Mouse (Mus musculus): ENCODE measurements around the gene Utp18. TPM values are rescaled to one million over a fixed set of nuclear protein-coding genes. Genes with fewer than 3 reads are reported as not detected.
"Not testable (repeated sequence)": the region's sequence is repeated elsewhere in the genome, so short reads cannot be mapped to it uniquely, and the experiment has no call there.

Gene Utp18
- polyA plus RNA-seq (2014; fragmentation: Nextera tagmentation; extraction: Ambion mirVana): 33.1 and 34.5 TPM in 2 replicates

- Histone ChIP-seq H3K4me3 (ENCODE audit: low read depth, low read length) (peak within 1 kb of the TSS; percentile 71), H3K4me2 (ENCODE audit: low read depth, low read length) (peak within 1 kb of the TSS; percentile 69), H3K36me3 (ENCODE audit: control insufficient read depth, insufficient read depth, low read length) (peaks cover 5% of the 10 kb centered on the region; the same call in 1 of the 2 replicates), H3K27ac (ENCODE audit: low read depth, low read length) (peak within 1 kb of the TSS; percentile 92), H3K9me3 (ENCODE audit: control insufficient read depth, low read length) (no peaks in the 10 kb centered on the region), H3K27me3 (ENCODE audit: control insufficient read depth, insufficient read depth, low read length) (no peaks in the 10 kb centered on the region), H3K4me1 (ENCODE audit: control insufficient read depth, insufficient read depth, low read length) (peaks cover 25% of the 10 kb centered on the region), H3K9ac (replicated peaks; ENCODE audit: low read depth, low read length) (peak within 1 kb of the TSS; percentile 74)
- WGBS: 1% methylated on average over 66 of the region's 83 CpGs
- peak; percentile 97 for ATAC-seq (ENCODE audit: low read depth)
Measured at GRCm38 (mm10) chr11:93885572-93886410, at the start of gene Utp18, which contains the start of gene Mbtd1. Gene Utp18 (minus strand): TSS chr11:93885766. Gene Mbtd1 (plus strand): TSS chr11:93885852.

GRCm38 (mm10) chr11:93929106-93929505 lies 43.5 kb upstream of the Utp18 start:
- Histone ChIP-seq H3K27me3 (ENCODE audit: control insufficient read depth, insufficient read depth, low read length) (no peaks in the 10 kb centered on the region), H3K4me1 (ENCODE audit: control insufficient read depth, insufficient read depth, low read length) (no peaks in the 10 kb centered on the region), H3K9me3 (ENCODE audit: control insufficient read depth, low read length) (no peaks in the 10 kb centered on the region), H3K36me3 (ENCODE audit: control insufficient read depth, insufficient read depth, low read length) (peaks cover 40% of the 10 kb centered on the region), H3K4me2 (ENCODE audit: low read depth, low read length) (no peak overlapping the region), H3K27ac (ENCODE audit: low read depth, low read length) (no peak overlapping the region), H3K9ac (replicated peaks; ENCODE audit: low read depth, low read length) (no peak overlapping the region), H3K4me3 (ENCODE audit: low read depth, low read length) (no peak overlapping the region)
- ATAC-seq (ENCODE audit: low read depth): no peak

GRCm38 (mm10) chr11:93915019-93915418 lies 29.5 kb upstream of the Utp18 start:
- H3K36me3 ChIP-seq (ENCODE audit: control insufficient read depth, insufficient read depth, low read length): peaks cover 39% of the 10 kb centered on the region
- H3K27me3 ChIP-seq (ENCODE audit: control insufficient read depth, insufficient read depth, low read length); ATAC-seq (ENCODE audit: low read depth); H3K9me3 ChIP-seq (ENCODE audit: control insufficient read depth, low read length); H3K4me2 ChIP-seq (ENCODE audit: low read depth, low read length); H3K9ac ChIP-seq (replicated peaks; ENCODE audit: low read depth, low read length); H3K4me1 ChIP-seq (ENCODE audit: control insufficient read depth, insufficient read depth, low read length); H3K4me3 ChIP-seq (ENCODE audit: low read depth, low read length); H3K27ac ChIP-seq (ENCODE audit: low read depth, low read length): not testable (repeated sequence)
- WGBS: 97% methylated on average over 2 of the region's 2 CpGs

GRCm38 (mm10) chr11:93911603-93912002 lies 26.0 kb upstream of the Utp18 start:
- Histone ChIP-seq H3K4me1 (ENCODE audit: control insufficient read depth, insufficient read depth, low read length) (no peaks in the 10 kb centered on the region), H3K27me3 (ENCODE audit: control insufficient read depth, insufficient read depth, low read length) (no peaks in the 10 kb centered on the region), H3K9ac (replicated peaks; ENCODE audit: low read depth, low read length) (no peak overlapping the region), H3K4me2 (ENCODE audit: low read depth, low read length) (no peak overlapping the region), H3K36me3 (ENCODE audit: control insufficient read depth, insufficient read depth, low read length) (peaks cover 45% of the 10 kb centered on the region), H3K9me3 (ENCODE audit: control insufficient read depth, low read length) (no peaks in the 10 kb centered on the region), H3K27ac (ENCODE audit: low read depth, low read length) (no peak overlapping the region), H3K4me3 (ENCODE audit: low read depth, low read length) (no peak overlapping the region)
- no peak for ATAC-seq (ENCODE audit: low read depth)
- WGBS: 92% methylated on average over 3 of the region's 3 CpGs

- H3K36me3 ChIP-seq (ENCODE audit: control insufficient read depth, insufficient read depth, low read length): peaks cover 48% of the 10 kb centered on the region
Measured at GRCm38 (mm10) chr11:93908829-93909228, 23.3 kb upstream of the Utp18 start.

GRCm38 (mm10) chr11:93907839-93908238 lies 22.3 kb upstream of the Utp18 start:
- no peak overlapping the region for H3K4me2 ChIP-seq (ENCODE audit: low read depth, low read length)
- H3K36me3 ChIP-seq (ENCODE audit: control insufficient read depth, insufficient read depth, low read length): peaks cover 44% of the 10 kb centered on the region
- no peak overlapping the region for H3K27ac ChIP-seq (ENCODE audit: low read depth, low read length)
- ATAC-seq (ENCODE audit: low read depth): no peak
- 88% methylated on average over 3 of the region's 3 CpGs for WGBS
- no peak overlapping the region for H3K4me3 ChIP-seq (ENCODE audit: low read depth, low read length)
- H3K4me1 ChIP-seq (ENCODE audit: control insufficient read depth, insufficient read depth, low read length): no peaks in the 10 kb centered on the region
- H3K9me3 ChIP-seq (ENCODE audit: control insufficient read depth, low read length): no peaks in the 10 kb centered on the region
- no peak overlapping the region for H3K9ac ChIP-seq (replicated peaks; ENCODE audit: low read depth, low read length)
- no peaks in the 10 kb centered on the region for H3K27me3 ChIP-seq (ENCODE audit: control insufficient read depth, insufficient read depth, low read length)

More at GRCm38 (mm10) chr11:93908829-93909228, 23.3 kb upstream of the Utp18 start:
- no peak for ATAC-seq (ENCODE audit: low read depth)
- Histone ChIP-seq H3K9me3 (ENCODE audit: control insufficient read depth, low read length) (no peaks in the 10 kb centered on the region), H3K4me2 (ENCODE audit: low read depth, low read length) (no peak overlapping the region), H3K4me1 (ENCODE audit: control insufficient read depth, insufficient read depth, low read length) (no peaks in the 10 kb centered on the region), H3K4me3 (ENCODE audit: low read depth, low read length) (no peak overlapping the region), H3K27me3 (ENCODE audit: control insufficient read depth, insufficient read depth, low read length) (no peaks in the 10 kb centered on the region), H3K9ac (replicated peaks; ENCODE audit: low read depth, low read length) (no peak overlapping the region), H3K27ac (ENCODE audit: low read depth, low read length) (no peak overlapping the region)
- 92% methylated on average over 9 of the region's 9 CpGs for WGBS

GRCm38 (mm10) chr11:93906834-93907233 lies 21.3 kb upstream of the Utp18 start:
- no peak overlapping the region for H3K27ac ChIP-seq (ENCODE audit: low read depth, low read length)
- no peak for ATAC-seq (ENCODE audit: low read depth)
- H3K4me3 ChIP-seq (ENCODE audit: low read depth, low read length): no peak overlapping the region
- no peak overlapping the region for H3K4me2 ChIP-seq (ENCODE audit: low read depth, low read length)
- H3K27me3 ChIP-seq (ENCODE audit: control insufficient read depth, insufficient read depth, low read length): no peaks in the 10 kb centered on the region
- peaks cover 41% of the 10 kb centered on the region; the same call in 1 of the 2 replicates for H3K36me3 ChIP-seq (ENCODE audit: control insufficient read depth, insufficient read depth, low read length)
- WGBS: 88% methylated on average over 4 of the region's 4 CpGs
- no peaks in the 10 kb centered on the region for H3K4me1 ChIP-seq (ENCODE audit: control insufficient read depth, insufficient read depth, low read length)
- H3K9ac ChIP-seq (replicated peaks; ENCODE audit: low read depth, low read length): no peak overlapping the region
- no peaks in the 10 kb centered on the region for H3K9me3 ChIP-seq (ENCODE audit: control insufficient read depth, low read length)

GRCm38 (mm10) chr11:93897732-93898131 lies 12.2 kb upstream of the Utp18 start:
- H3K27me3 ChIP-seq (ENCODE audit: control insufficient read depth, insufficient read depth, low read length): no peaks in the 10 kb centered on the region
- H3K9ac ChIP-seq (replicated peaks; ENCODE audit: low read depth, low read length): no peak overlapping the region
- H3K36me3 ChIP-seq (ENCODE audit: control insufficient read depth, insufficient read depth, low read length): peaks cover 11% of the 10 kb centered on the region; the same call in 1 of the 2 replicates
- 81% methylated on average over 3 of the region's 3 CpGs for WGBS
- no peaks in the 10 kb centered on the region for H3K4me1 ChIP-seq (ENCODE audit: control insufficient read depth, insufficient read depth, low read length)
- H3K4me3 ChIP-seq (ENCODE audit: low read depth, low read length): no peak overlapping the region
- H3K27ac ChIP-seq (ENCODE audit: low read depth, low read length): no peak overlapping the region
- H3K4me2 ChIP-seq (ENCODE audit: low read depth, low read length): no peak overlapping the region
- H3K9me3 ChIP-seq (ENCODE audit: control insufficient read depth, low read length): no peaks in the 10 kb centered on the region
- no peak for ATAC-seq (ENCODE audit: low read depth)

- no peaks in the 10 kb centered on the region for H3K9me3 ChIP-seq (ENCODE audit: control insufficient read depth, low read length)
- no peak for ATAC-seq (ENCODE audit: low read depth)
- peaks cover 25% of the 10 kb centered on the region for H3K4me1 ChIP-seq (ENCODE audit: control insufficient read depth, insufficient read depth, low read length)
- peak overlapping the region; percentile 74 for H3K9ac ChIP-seq (replicated peaks; ENCODE audit: low read depth, low read length)
- no peaks in the 10 kb centered on the region for H3K27me3 ChIP-seq (ENCODE audit: control insufficient read depth, insufficient read depth, low read length)
- peak overlapping the region; percentile 71 for H3K4me3 ChIP-seq (ENCODE audit: low read depth, low read length)
- WGBS: 9% methylated on average over 4 of the region's 4 CpGs
- H3K36me3 ChIP-seq (ENCODE audit: control insufficient read depth, insufficient read depth, low read length): peaks cover 3% of the 10 kb centered on the region; the same call in 1 of the 2 replicates
- no peak overlapping the region for H3K27ac ChIP-seq (ENCODE audit: low read depth, low read length)
- peak overlapping the region; percentile 62 for H3K4me2 ChIP-seq (ENCODE audit: low read depth, low read length)
Measured at GRCm38 (mm10) chr11:93887080-93887447, 1.5 kb upstream of the Utp18 start.
